Mouse (Mus musculus): Measurements from ENCODE around the gene Tmigd3.

DNA sequence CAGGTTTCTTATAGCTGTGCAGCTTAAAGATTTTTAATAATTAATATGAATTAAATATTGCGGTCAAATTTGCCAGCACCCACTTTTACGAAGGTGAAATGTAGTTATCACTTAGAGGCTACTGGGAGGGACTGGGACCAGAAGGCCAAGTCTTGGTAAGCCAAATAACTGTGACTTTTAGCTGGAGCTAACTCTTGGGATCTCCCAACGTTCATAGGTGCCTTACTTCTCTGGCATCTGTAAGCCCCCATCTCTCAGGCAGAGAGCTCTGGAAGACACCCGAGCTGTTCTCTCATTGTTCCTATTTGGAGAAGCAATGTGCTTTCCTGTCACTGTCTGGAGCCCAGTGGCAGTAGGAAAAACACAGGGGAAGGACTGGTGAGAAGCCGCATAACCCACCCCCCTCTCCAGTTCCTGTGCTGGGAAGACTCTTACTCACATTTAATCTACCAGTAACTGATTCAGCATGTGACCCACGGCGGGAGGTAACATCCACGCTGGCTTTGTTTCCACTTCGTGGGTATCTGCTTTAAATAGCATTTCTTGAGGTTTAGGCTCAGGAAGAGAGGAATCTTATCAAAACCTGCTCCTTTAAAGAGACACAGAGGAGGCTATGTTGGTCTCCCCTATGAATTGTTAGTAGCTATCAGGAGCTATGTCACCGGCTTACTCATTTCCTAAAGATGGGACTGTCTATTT, 47.1 kb downstream of the Tmigd3 start:
- TF ChIP-seq CTCF (IDR thresholded peaks at IDR 0.05) (no peak), EP300 (IDR thresholded peaks at IDR 0.05; ENCODE audit: insufficient read depth, low read depth, low read length) (no peak)

All from heart, adult 2 months (tissue).